Mouse (Mus musculus): ENCODE measurements around the gene Plpp3. TPM values are rescaled to one million over a fixed set of nuclear protein-coding genes. Genes with fewer than 3 reads are reported as not detected.

Plpp3 gene
- polyA plus RNA-seq, 1 experiment from 2014 or later = 29.5 TPM

GRCm38 (mm10) chr4:105162014-105162413 lies 4.9 kb downstream of the Plpp3 start:
- no peak for DNase-seq (ENCODE audit: low spot score)
- 65% methylated on average over 6 of the region's 6 CpGs for WGBS
- no peaks in the 10 kb centered on the region; the same call in 1 of the 2 replicates for H3K36me3 ChIP-seq (ENCODE audit: control insufficient read depth, insufficient read depth, low read length)
- H3K4me2 ChIP-seq = no peak overlapping the region
- H3K4me1 ChIP-seq (replicated peaks; ENCODE audit: control insufficient read depth, insufficient read depth, low read length) = no peaks in the 10 kb centered on the region; the same call in 1 of the 2 replicates
- H3K9me3 ChIP-seq (ENCODE audit: control insufficient read depth, low read length) = no peaks in the 10 kb centered on the region
- H3K9ac ChIP-seq (ENCODE audit: low read depth, low read length) = no peak overlapping the region
- ATAC-seq (replicated peaks; ENCODE audit: low FRiP score) = no peak
- H3K4me3 ChIP-seq (ENCODE audit: low read depth, low read length) = no peak overlapping the region
- peaks cover 3% of the 10 kb centered on the region for H3K27me3 ChIP-seq (replicated peaks; ENCODE audit: control insufficient read depth, insufficient read depth, low read length)
- H3K27ac ChIP-seq (ENCODE audit: low read depth, low read length) = no peak overlapping the region

- Histone ChIP-seq H3K4me3 (ENCODE audit: low read depth, low read length) (no peak overlapping the region), H3K27me3 (replicated peaks; ENCODE audit: control insufficient read depth, insufficient read depth, low read length) (peaks cover 3% of the 10 kb centered on the region), H3K9me3 (ENCODE audit: control insufficient read depth, low read length) (no peaks in the 10 kb centered on the region), H3K4me2 (no peak overlapping the region), H3K27ac (ENCODE audit: low read depth, low read length) (no peak overlapping the region), H3K9ac (ENCODE audit: low read depth, low read length) (no peak overlapping the region), H3K4me1 (replicated peaks; ENCODE audit: control insufficient read depth, insufficient read depth, low read length) (no peaks in the 10 kb centered on the region; the same call in 1 of the 2 replicates), H3K36me3 (ENCODE audit: control insufficient read depth, insufficient read depth, low read length) (no peaks in the 10 kb centered on the region; the same call in 1 of the 2 replicates)
- no peak for DNase-seq (ENCODE audit: low spot score)
- ATAC-seq (replicated peaks; ENCODE audit: low FRiP score) = no peak
- 30% methylated on average over 2 of the region's 2 CpGs for WGBS
Observed at GRCm38 (mm10) chr4:105162676-105163075, 5.5 kb downstream of the Plpp3 start.

GRCm38 (mm10) chr4:105163981-105164411 lies 6.8 kb downstream of the Plpp3 start:
- no peak for ATAC-seq (replicated peaks; ENCODE audit: low FRiP score)
- no peaks in the 10 kb centered on the region for H3K9me3 ChIP-seq (ENCODE audit: control insufficient read depth, low read length)
- H3K36me3 ChIP-seq (ENCODE audit: control insufficient read depth, insufficient read depth, low read length) = no peaks in the 10 kb centered on the region; the same call in 1 of the 2 replicates
- no peak overlapping the region for H3K4me2 ChIP-seq
- peaks cover 6% of the 10 kb centered on the region for H3K4me1 ChIP-seq (replicated peaks; ENCODE audit: control insufficient read depth, insufficient read depth, low read length)
- H3K27ac ChIP-seq (ENCODE audit: low read depth, low read length) = no peak overlapping the region
- H3K4me3 ChIP-seq (ENCODE audit: low read depth, low read length) = no peak overlapping the region
- no peaks in the 10 kb centered on the region; the same call in none of the 2 replicates for H3K27me3 ChIP-seq (replicated peaks; ENCODE audit: control insufficient read depth, insufficient read depth, low read length)
- no peak for DNase-seq (ENCODE audit: low spot score)
- H3K9ac ChIP-seq (ENCODE audit: low read depth, low read length) = no peak overlapping the region
- 60% methylated on average over 4 of the region's 4 CpGs for WGBS

GRCm38 (mm10) chr4:105164952-105165351 lies 7.8 kb downstream of the Plpp3 start:
- Histone ChIP-seq H3K36me3 (ENCODE audit: control insufficient read depth, insufficient read depth, low read length) (no peaks in the 10 kb centered on the region; the same call in 1 of the 2 replicates), H3K4me1 (replicated peaks; ENCODE audit: control insufficient read depth, insufficient read depth, low read length) (peaks cover 10% of the 10 kb centered on the region), H3K4me3 (ENCODE audit: low read depth, low read length) (no peak overlapping the region), H3K27me3 (replicated peaks; ENCODE audit: control insufficient read depth, insufficient read depth, low read length) (no peaks in the 10 kb centered on the region), H3K9me3 (ENCODE audit: control insufficient read depth, low read length) (no peaks in the 10 kb centered on the region), H3K4me2 (no peak overlapping the region), H3K9ac (ENCODE audit: low read depth, low read length) (no peak overlapping the region), H3K27ac (ENCODE audit: low read depth, low read length) (no peak overlapping the region)
- ATAC-seq (replicated peaks; ENCODE audit: low FRiP score) = no peak
- DNase-seq (ENCODE audit: low spot score) = no peak
- WGBS = 88% methylated on average over 6 of the region's 6 CpGs

- Histone ChIP-seq H3K9me3 (ENCODE audit: control insufficient read depth, low read length) (no peaks in the 10 kb centered on the region), H3K9ac (ENCODE audit: low read depth, low read length) (no peak overlapping the region), H3K4me3 (ENCODE audit: low read depth, low read length) (no peak overlapping the region), H3K4me1 (replicated peaks; ENCODE audit: control insufficient read depth, insufficient read depth, low read length) (peaks cover 18% of the 10 kb centered on the region), H3K4me2 (no peak overlapping the region), H3K27me3 (replicated peaks; ENCODE audit: control insufficient read depth, insufficient read depth, low read length) (no peaks in the 10 kb centered on the region), H3K36me3 (ENCODE audit: control insufficient read depth, insufficient read depth, low read length) (no peaks in the 10 kb centered on the region), H3K27ac (ENCODE audit: low read depth, low read length) (no peak overlapping the region)
- no peak for ATAC-seq (replicated peaks; ENCODE audit: low FRiP score)
- no peak for DNase-seq (ENCODE audit: low spot score)
- 55% methylated on average over 7 of the region's 7 CpGs for WGBS
Observed at GRCm38 (mm10) chr4:105169093-105169571, 12.0 kb downstream of the Plpp3 start.

GRCm38 (mm10) chr4:105169826-105170810 lies 13.0 kb downstream of the Plpp3 start:
- Histone ChIP-seq H3K4me1 (replicated peaks; ENCODE audit: control insufficient read depth, insufficient read depth, low read length) (peaks cover 18% of the 10 kb centered on the region), H3K4me2 (no peak overlapping the region), H3K9ac (ENCODE audit: low read depth, low read length) (no peak overlapping the region), H3K27me3 (replicated peaks; ENCODE audit: control insufficient read depth, insufficient read depth, low read length) (no peaks in the 10 kb centered on the region), H3K27ac (ENCODE audit: low read depth, low read length) (no peak overlapping the region), H3K36me3 (ENCODE audit: control insufficient read depth, insufficient read depth, low read length) (no peaks in the 10 kb centered on the region), H3K4me3 (ENCODE audit: low read depth, low read length) (no peak overlapping the region), H3K9me3 (ENCODE audit: control insufficient read depth, low read length) (no peaks in the 10 kb centered on the region)
- ATAC-seq (replicated peaks; ENCODE audit: low FRiP score) (no peak), DNase-seq (ENCODE audit: low spot score) (no peak)
- 68% methylated on average over 16 of the region's 16 CpGs for WGBS

GRCm38 (mm10) chr4:105170811-105171401 lies 13.8 kb downstream of the Plpp3 start:
- Histone ChIP-seq H3K4me3 (ENCODE audit: low read depth, low read length) (no peak overlapping the region), H3K4me1 (replicated peaks; ENCODE audit: control insufficient read depth, insufficient read depth, low read length) (peaks cover 18% of the 10 kb centered on the region), H3K36me3 (ENCODE audit: control insufficient read depth, insufficient read depth, low read length) (no peaks in the 10 kb centered on the region), H3K4me2 (peak overlapping the region; percentile 14; the same call in 1 of the 2 replicates), H3K9me3 (ENCODE audit: control insufficient read depth, low read length) (no peaks in the 10 kb centered on the region), H3K27ac (ENCODE audit: low read depth, low read length) (no peak overlapping the region), H3K27me3 (replicated peaks; ENCODE audit: control insufficient read depth, insufficient read depth, low read length) (no peaks in the 10 kb centered on the region), H3K9ac (ENCODE audit: low read depth, low read length) (no peak overlapping the region)
- no peak for DNase-seq (ENCODE audit: low spot score)
- no peak; the same call in 1 of the 2 replicates for ATAC-seq (replicated peaks; ENCODE audit: low FRiP score)
- WGBS = 47% methylated on average over 9 of the region's 9 CpGs

- Histone ChIP-seq H3K27me3 (replicated peaks; ENCODE audit: control insufficient read depth, insufficient read depth, low read length) (no peaks in the 10 kb centered on the region), H3K27ac (ENCODE audit: low read depth, low read length) (no peak overlapping the region), H3K9me3 (ENCODE audit: control insufficient read depth, low read length) (no peaks in the 10 kb centered on the region), H3K4me3 (ENCODE audit: low read depth, low read length) (no peak overlapping the region), H3K36me3 (ENCODE audit: control insufficient read depth, insufficient read depth, low read length) (no peaks in the 10 kb centered on the region), H3K9ac (ENCODE audit: low read depth, low read length) (no peak overlapping the region), H3K4me1 (replicated peaks; ENCODE audit: control insufficient read depth, insufficient read depth, low read length) (peaks cover 18% of the 10 kb centered on the region), H3K4me2 (peak overlapping the region; percentile 14; the same call in 1 of the 2 replicates)
- 54% methylated on average over 3 of the region's 3 CpGs for WGBS
- DNase-seq (ENCODE audit: low spot score) (no peak), ATAC-seq (replicated peaks; ENCODE audit: low FRiP score) (no peak; the same call in 1 of the 2 replicates)
Observed at GRCm38 (mm10) chr4:105171432-105171831, 14.3 kb downstream of the Plpp3 start.
